Mouse (Mus musculus): ENCODE results near the gene Aars. TPM values are rescaled to one million over a fixed set of nuclear protein-coding genes. Genes with fewer than 3 reads are reported as not detected.
"Not testable (repeated sequence)": the region's sequence is repeated elsewhere in the genome, so short reads cannot be mapped to it uniquely, and the experiment has no call there.

Gene Aars
- polyA plus RNA-seq, 1 experiment from 2014 or later, result 31.7 TPM

DNA sequence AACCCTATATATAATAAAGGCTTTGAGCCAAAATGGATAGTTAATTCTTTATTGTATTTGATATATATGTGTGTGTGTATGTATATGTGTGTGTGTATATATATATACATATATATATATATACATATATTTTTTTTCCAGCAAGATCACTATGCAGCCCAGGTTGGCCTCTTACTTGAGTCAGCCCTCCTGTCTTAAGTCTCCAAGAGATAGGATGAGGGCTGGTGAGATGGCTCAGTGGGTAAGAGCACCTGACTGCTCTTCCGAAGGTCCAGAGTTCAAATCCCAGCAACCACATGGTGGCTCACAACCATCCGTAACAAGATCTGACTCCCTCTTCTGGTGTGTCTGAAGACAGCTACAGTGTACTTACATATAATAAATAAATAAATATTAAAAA lies 6.3 kb upstream of the Aars start:
- H3K36me3 ChIP-seq (ENCODE audit: control insufficient read depth, insufficient read depth, low read length); ATAC-seq (ENCODE audit: insufficient number of reproducible peaks, insufficient read depth, low FRiP score, low read depth); H3K27me3 ChIP-seq (ENCODE audit: control insufficient read depth, insufficient read depth, low read length); H3K4me2 ChIP-seq (ENCODE audit: low read length); H3K9me3 ChIP-seq (ENCODE audit: control insufficient read depth, low read length); H3K4me1 ChIP-seq (ENCODE audit: control insufficient read depth in 2 of 2, insufficient read depth in 2 of 2, low read length in 2 of 2); H3K9ac ChIP-seq (ENCODE audit: low read length); H3K27ac ChIP-seq (replicated peaks in 1 of 2; ENCODE audit: control insufficient read depth in 1 of 2, insufficient read depth in 1 of 2, low read depth in 2 of 2, low read length in 2 of 2); H3K4me3 ChIP-seq (ENCODE audit: control insufficient read depth in 1 of 2, insufficient read depth in 1 of 2, low read depth in 1 of 2, low read length in 2 of 2): not testable (repeated sequence)
- WGBS, result 100% methylated on average over 1 of the region's 2 CpGs

DNA sequence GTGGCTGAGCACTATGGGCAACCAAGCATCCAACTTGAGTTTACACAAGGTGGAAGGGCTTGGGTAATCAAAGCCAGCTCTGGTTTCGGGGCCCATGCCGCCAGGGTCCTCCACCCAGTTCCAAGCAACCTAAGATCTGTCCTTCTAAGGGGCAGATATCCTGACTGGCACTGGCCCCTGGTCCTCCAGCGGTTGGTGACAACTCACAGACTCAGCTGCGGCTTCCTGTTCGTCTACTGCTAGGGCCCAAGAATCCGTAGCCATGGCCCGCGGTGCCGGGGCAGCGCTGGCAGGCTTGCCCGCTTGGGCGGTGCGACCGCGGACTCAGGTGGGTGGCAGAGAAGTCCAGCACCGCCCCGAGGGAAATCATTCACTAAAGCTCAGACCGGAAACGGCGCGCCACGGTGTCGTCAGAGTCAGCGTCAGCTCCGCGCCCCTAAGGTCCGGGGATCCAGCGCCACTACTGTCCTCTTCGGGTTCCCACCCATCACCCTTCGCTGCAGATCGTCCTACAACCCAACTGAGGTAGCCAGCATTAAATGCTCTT lies 5.5 kb upstream of the Aars start:
- Histone ChIP-seq H3K9me3 (ENCODE audit: control insufficient read depth, low read length) (no peaks in the 10 kb centered on the region), H3K27ac (replicated peaks in 1 of 2; ENCODE audit: control insufficient read depth in 1 of 2, insufficient read depth in 1 of 2, low read depth in 2 of 2, low read length in 2 of 2) (peak overlapping the region; percentile 69 to 71), H3K4me2 (ENCODE audit: low read length) (peak overlapping the region; percentile 93), H3K27me3 (ENCODE audit: control insufficient read depth, insufficient read depth, low read length) (no peaks in the 10 kb centered on the region), H3K36me3 (ENCODE audit: control insufficient read depth, insufficient read depth, low read length) (no peaks in the 10 kb centered on the region), H3K9ac (ENCODE audit: low read length) (peak overlapping the region; percentile 90), H3K4me1 (ENCODE audit: control insufficient read depth in 2 of 2, insufficient read depth in 2 of 2, low read length in 2 of 2) (0 out of 4 replicates have a peak, but pooled peaks cover 0 to 5% of the 10 kb centered on the region in 2 experiments), H3K4me3 (ENCODE audit: control insufficient read depth in 1 of 2, insufficient read depth in 1 of 2, low read depth in 1 of 2, low read length in 2 of 2) (peak overlapping the region; percentile 82 to 94)
- WGBS, result under 1% methylated on average over 31 of the region's 31 CpGs
- ATAC-seq (ENCODE audit: insufficient number of reproducible peaks, insufficient read depth, low FRiP score, low read depth), result peak; percentile 84

DNA sequence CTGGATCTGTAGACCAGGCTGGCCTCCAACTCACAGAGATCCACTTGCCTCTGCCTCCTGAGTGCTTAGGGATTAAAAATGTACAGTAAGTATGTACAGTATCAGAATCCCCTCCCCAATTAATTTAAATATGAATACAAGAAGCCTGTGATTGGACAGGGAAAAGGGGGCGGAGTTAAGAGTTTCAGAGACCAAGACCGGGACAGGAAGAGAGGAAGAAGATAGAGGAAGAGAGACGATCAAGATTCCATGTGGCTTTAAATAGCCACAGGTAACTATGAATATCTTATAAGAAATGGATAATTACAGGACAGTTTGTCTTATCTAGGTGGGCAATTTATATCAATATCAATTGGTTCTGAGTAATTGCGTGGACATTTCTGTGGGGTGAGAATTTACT lies 3.4 kb upstream of the Aars start:
- peaks cover 3 to 8% of the 10 kb centered on the region in 2 experiments; a peak in 3 of 4 replicates for H3K4me1 ChIP-seq (ENCODE audit: control insufficient read depth in 2 of 2, insufficient read depth in 2 of 2, low read length in 2 of 2)

DNA sequence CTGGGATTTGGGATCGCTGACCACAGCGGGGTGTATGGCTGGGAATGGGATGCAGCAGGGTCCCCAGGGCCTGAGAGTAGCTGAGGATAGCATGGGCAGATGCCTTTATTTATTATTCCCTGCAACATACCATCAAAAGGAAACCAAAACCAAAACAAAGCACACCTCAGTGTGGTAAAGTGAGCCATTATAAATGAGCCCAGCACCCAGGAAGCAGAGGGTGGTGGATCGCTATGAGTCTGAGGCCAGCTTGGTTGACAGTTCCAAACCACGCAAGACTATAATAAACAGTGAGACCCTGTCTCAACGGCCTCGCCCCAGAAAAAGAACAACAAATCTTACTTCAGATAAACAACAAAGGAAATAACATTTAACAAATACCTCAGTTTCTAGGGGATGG lies 2.9 kb upstream of the Aars start:
- no peaks in the 10 kb centered on the region for H3K9me3 ChIP-seq (ENCODE audit: control insufficient read depth, low read length)
- WGBS, result 76% methylated on average over 6 of the region's 6 CpGs
- ATAC-seq (ENCODE audit: insufficient number of reproducible peaks, insufficient read depth, low FRiP score, low read depth), result no peak
- no peak overlapping the region for H3K9ac ChIP-seq (ENCODE audit: low read length)
- H3K4me3 ChIP-seq (ENCODE audit: control insufficient read depth in 1 of 2, insufficient read depth in 1 of 2, low read depth in 1 of 2, low read length in 2 of 2), result no peak overlapping the region
- no peak overlapping the region for H3K27ac ChIP-seq (replicated peaks in 1 of 2; ENCODE audit: control insufficient read depth in 1 of 2, insufficient read depth in 1 of 2, low read depth in 2 of 2, low read length in 2 of 2)
- H3K4me1 ChIP-seq (ENCODE audit: control insufficient read depth in 2 of 2, insufficient read depth in 2 of 2, low read length in 2 of 2), result peaks cover 3 to 12% of the 10 kb centered on the region in 2 experiments
- H3K4me2 ChIP-seq (ENCODE audit: low read length), result no peak overlapping the region
- no peaks in the 10 kb centered on the region for H3K27me3 ChIP-seq (ENCODE audit: control insufficient read depth, insufficient read depth, low read length)
- no peaks in the 10 kb centered on the region for H3K36me3 ChIP-seq (ENCODE audit: control insufficient read depth, insufficient read depth, low read length)

More for the DNA sequence above, 3.4 kb upstream of the Aars start:
- Histone ChIP-seq H3K36me3 (ENCODE audit: control insufficient read depth, insufficient read depth, low read length) (no peaks in the 10 kb centered on the region), H3K9ac (ENCODE audit: low read length) (no peak overlapping the region), H3K9me3 (ENCODE audit: control insufficient read depth, low read length) (no peaks in the 10 kb centered on the region), H3K4me3 (ENCODE audit: control insufficient read depth in 1 of 2, insufficient read depth in 1 of 2, low read depth in 1 of 2, low read length in 2 of 2) (no peak overlapping the region), H3K27ac (replicated peaks in 1 of 2; ENCODE audit: control insufficient read depth in 1 of 2, insufficient read depth in 1 of 2, low read depth in 2 of 2, low read length in 2 of 2) (no peak overlapping the region), H3K4me2 (ENCODE audit: low read length) (no peak overlapping the region), H3K27me3 (ENCODE audit: control insufficient read depth, insufficient read depth, low read length) (no peaks in the 10 kb centered on the region)
- WGBS, result 37% methylated on average over 4 of the region's 4 CpGs
- ATAC-seq (ENCODE audit: insufficient number of reproducible peaks, insufficient read depth, low FRiP score, low read depth), result no peak

DNA sequence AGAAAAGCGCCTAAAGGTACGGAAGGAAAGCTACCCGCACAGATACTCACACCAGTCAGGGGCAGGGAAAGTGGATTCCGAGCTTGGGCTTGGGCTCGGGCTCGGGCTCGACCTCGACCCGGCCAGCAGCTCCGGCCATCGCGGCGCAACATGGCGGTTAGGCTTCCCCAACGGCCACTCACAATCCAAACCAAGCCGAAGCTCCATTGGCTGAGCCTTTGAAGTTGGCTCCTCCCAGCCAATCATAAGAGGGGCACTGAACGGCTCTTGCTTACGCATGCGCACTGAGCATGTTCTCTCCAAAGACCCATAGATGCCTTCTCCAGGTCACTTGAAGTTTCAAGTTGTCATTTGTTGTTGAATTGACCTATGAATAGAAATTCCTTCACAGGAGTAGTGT lies 1.4 kb upstream of the Aars start, which contains the start of gene Ddx19b:
Gene Ddx19b, minus strand, starts transcription at position 180 of the 400 bp plus-strand sequence.
- Histone ChIP-seq H3K27me3 (ENCODE audit: control insufficient read depth, insufficient read depth, low read length) (no peaks in the 10 kb centered on the region), H3K4me2 (ENCODE audit: low read length) (no peak within 1 kb of the TSS), H3K27ac (replicated peaks in 1 of 2; ENCODE audit: control insufficient read depth in 1 of 2, insufficient read depth in 1 of 2, low read depth in 2 of 2, low read length in 2 of 2) (no peak within 1 kb of the TSS), H3K4me3 (ENCODE audit: control insufficient read depth in 1 of 2, insufficient read depth in 1 of 2, low read depth in 1 of 2, low read length in 2 of 2) (no peak within 1 kb of the TSS), H3K9me3 (ENCODE audit: control insufficient read depth, low read length) (no peaks in the 10 kb centered on the region), H3K36me3 (ENCODE audit: control insufficient read depth, insufficient read depth, low read length) (peaks cover 4% of the 10 kb centered on the region; the same call in 1 of the 2 replicates), H3K4me1 (ENCODE audit: control insufficient read depth in 2 of 2, insufficient read depth in 2 of 2, low read length in 2 of 2) (peaks cover 3 to 16% of the 10 kb centered on the region in 2 experiments), H3K9ac (ENCODE audit: low read length) (no peak within 1 kb of the TSS)
- ATAC-seq (ENCODE audit: insufficient number of reproducible peaks, insufficient read depth, low FRiP score, low read depth), result no peak
- 95% methylated on average over 19 of the region's 19 CpGs for WGBS

DNA sequence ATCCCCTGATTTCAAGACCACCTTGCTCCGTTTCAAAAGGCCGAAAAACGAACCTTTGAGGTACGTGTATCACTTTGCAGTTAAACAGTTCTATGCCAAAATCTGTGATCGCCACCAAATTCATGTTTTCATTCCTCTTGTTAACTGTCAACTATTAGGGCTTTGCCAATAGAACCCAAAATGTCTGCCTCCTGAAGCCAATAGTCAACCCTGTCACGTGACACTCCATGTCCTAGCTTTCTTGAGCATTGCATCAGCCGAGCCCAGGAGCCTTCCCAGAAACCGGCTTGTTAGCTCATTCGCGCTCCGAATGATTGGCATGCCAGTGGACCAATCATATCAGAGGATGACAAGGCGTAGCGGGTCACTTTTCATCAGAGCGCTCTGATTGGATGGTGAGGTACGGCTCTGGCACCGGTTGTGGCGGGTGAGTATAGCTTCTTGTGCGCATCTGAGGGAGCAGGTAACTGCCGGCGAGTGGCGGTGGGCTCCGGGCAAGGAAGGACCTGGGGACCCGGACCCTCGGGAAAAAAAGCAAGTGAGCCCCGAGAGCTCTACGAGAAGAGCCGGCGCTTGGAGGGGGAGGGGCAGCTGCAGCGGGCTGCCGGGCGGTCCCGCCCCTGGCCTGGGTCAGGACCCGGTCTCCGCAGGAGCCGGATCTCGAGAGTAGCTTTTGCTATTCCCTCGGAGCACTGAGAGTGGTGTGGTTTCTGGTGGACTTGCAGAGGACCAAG lies 705 bp downstream of the Aars start:
- peak; percentile 97 for ATAC-seq (ENCODE audit: insufficient number of reproducible peaks, insufficient read depth, low FRiP score, low read depth)
- Histone ChIP-seq H3K9me3 (ENCODE audit: control insufficient read depth, low read length) (no peaks in the 10 kb centered on the region), H3K4me3 (ENCODE audit: control insufficient read depth in 1 of 2, insufficient read depth in 1 of 2, low read depth in 1 of 2, low read length in 2 of 2) (peak overlapping the region; percentile 73 to 98), H3K36me3 (ENCODE audit: control insufficient read depth, insufficient read depth, low read length) (peaks cover 25% of the 10 kb centered on the region), H3K27ac (replicated peaks in 1 of 2; ENCODE audit: control insufficient read depth in 1 of 2, insufficient read depth in 1 of 2, low read depth in 2 of 2, low read length in 2 of 2) (peak overlapping the region; percentile 76 to 89), H3K4me2 (ENCODE audit: low read length) (peak overlapping the region; percentile 77), H3K27me3 (ENCODE audit: control insufficient read depth, insufficient read depth, low read length) (no peaks in the 10 kb centered on the region), H3K9ac (ENCODE audit: low read length) (peak overlapping the region; percentile 80), H3K4me1 (ENCODE audit: control insufficient read depth in 2 of 2, insufficient read depth in 2 of 2, low read length in 2 of 2) (peaks cover 3 to 11% of the 10 kb centered on the region in 2 experiments)
- 6% methylated on average over 37 of the region's 37 CpGs for WGBS

DNA sequence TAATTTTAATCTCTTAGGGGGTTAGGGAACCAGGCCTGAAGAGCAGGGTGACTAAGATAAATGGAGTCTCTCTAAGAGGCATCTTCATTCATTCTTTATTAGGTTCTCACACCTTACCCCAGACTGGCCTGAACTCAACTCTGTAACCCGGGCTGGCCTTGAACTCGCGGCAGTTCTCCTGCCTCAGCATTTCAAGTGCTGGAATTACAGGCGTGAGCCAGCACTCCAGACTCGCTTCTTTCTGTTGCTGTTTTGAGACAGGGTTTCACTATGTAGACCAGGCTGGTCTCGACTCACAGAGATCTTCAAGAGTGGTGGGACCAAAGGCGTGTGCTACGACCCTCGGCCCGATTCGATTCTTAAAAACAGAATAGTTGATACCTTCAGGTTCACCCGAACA lies 1.3 kb downstream of the Aars start:
- no peak for ATAC-seq (ENCODE audit: insufficient number of reproducible peaks, insufficient read depth, low FRiP score, low read depth)
- Histone ChIP-seq H3K27me3 (ENCODE audit: control insufficient read depth, insufficient read depth, low read length) (no peaks in the 10 kb centered on the region), H3K4me2 (ENCODE audit: low read length) (peak overlapping the region; percentile 77), H3K9me3 (ENCODE audit: control insufficient read depth, low read length) (no peaks in the 10 kb centered on the region), H3K9ac (ENCODE audit: low read length) (peak overlapping the region; percentile 80), H3K36me3 (ENCODE audit: control insufficient read depth, insufficient read depth, low read length) (peaks cover 31% of the 10 kb centered on the region), H3K27ac (replicated peaks in 1 of 2; ENCODE audit: control insufficient read depth in 1 of 2, insufficient read depth in 1 of 2, low read depth in 2 of 2, low read length in 2 of 2) (peak overlapping the region; percentile 76 to 89), H3K4me1 (ENCODE audit: control insufficient read depth in 2 of 2, insufficient read depth in 2 of 2, low read length in 2 of 2) (peaks cover 3 to 11% of the 10 kb centered on the region in 2 experiments), H3K4me3 (ENCODE audit: control insufficient read depth in 1 of 2, insufficient read depth in 1 of 2, low read depth in 1 of 2, low read length in 2 of 2) (peak overlapping the region; percentile 73 to 98)
- 19% methylated on average over 12 of the region's 12 CpGs for WGBS
